Mouse (Mus musculus) hindbrain, embryonic 15.5 days (tissue): Measurements from ENCODE around the gene Icam1. TPM values are rescaled to one million over a fixed set of nuclear protein-coding genes. Genes with fewer than 3 reads are reported as not detected.
A peak's percentile ranks its signal among the peaks of the same experiment; 100 is the strongest.

Experiments used
- ATAC-seq: fragments of 200-750 bp; cut with Nextera tagmentation; 2 replicates; pipeline ENCODE4 v1.8.0; 2017; ENCODE audit warnings: low read depth, moderate number of reproducible peaks, moderate TSS enrichment; ENCODE audit not compliant: low FRiP score
- H3K27ac ChIP-seq: fragments of 300-500 bp; sonication (generic); replicated peaks from 2 replicates; pipeline ENCODE4 v1.5.1; 2015; ENCODE audit warnings: mild to moderate bottlenecking, inconsistent platforms
- H3K27me3 ChIP-seq: fragments of 300-500 bp; sonication (generic); 2 replicates; pipeline ENCODE4 v1.6.1; 2015; ENCODE audit warnings: control low read depth, inconsistent platforms
- H3K36me3 ChIP-seq: fragments of 300-500 bp; sonication (generic); 2 replicates; pipeline ENCODE4 v1.6.1; 2015; ENCODE audit warnings: control low read depth, inconsistent platforms
- H3K4me1 ChIP-seq: fragments of 300-500 bp; sonication (generic); replicated peaks from 2 replicates; pipeline ENCODE4 v1.6.1; 2015; ENCODE audit warnings: control low read depth, inconsistent platforms
- H3K4me2 ChIP-seq: fragments of 300-500 bp; sonication (generic); 2 replicates; pipeline ENCODE4 v1.6.1; 2015; ENCODE audit warnings: moderate library complexity, mild to moderate bottlenecking, inconsistent platforms
- H3K4me3 ChIP-seq: fragments of 300-500 bp; sonication (generic); 2 replicates; pipeline ENCODE4 v1.5.1; 2015; ENCODE audit warnings: mild to moderate bottlenecking, inconsistent platforms
- H3K9ac ChIP-seq: fragments of 300-500 bp; sonication (generic); 2 replicates; pipeline ENCODE4 v1.6.1; 2015; ENCODE audit warnings: inconsistent platforms
- H3K9me3 ChIP-seq: fragments of 300-500 bp; sonication (generic); 2 replicates; pipeline ENCODE4 v1.6.1; 2016; ENCODE audit warnings: control low read depth, inconsistent platforms
- WGBS: fragments of 180-500 bp; shearing (Covaris S2); methylation state at CpG from one replicate; pipeline ENCODE4 v1.1.7; 2015; 5-methylcytosine and 5-hydroxymethylcytosine counted together
- polyA plus RNA-seq: library from polyadenylated mRNA; unstranded; fragments of >200 nt; fragmentation: Nextera tagmentation; extraction: Ambion mirVana; gene quantifications from 2 replicates; pipeline ENCODE4 v1.2.1, GENCODE M21; 2015

Icam1 gene
- 3.4 and 3.9 TPM in 2 replicates for polyA plus RNA-seq

- no peak within 1 kb of the TSS; the same call in 1 of the 2 replicates for H3K9ac ChIP-seq
- ATAC-seq: no peak
- no peaks in the 10 kb centered on the region for H3K9me3 ChIP-seq
- peak within 1 kb of the TSS; percentile 50 for H3K4me2 ChIP-seq
- H3K4me1 ChIP-seq: peaks cover 12% of the 10 kb centered on the region
- no peak within 1 kb of the TSS for H3K27ac ChIP-seq
- H3K27me3 ChIP-seq: peaks cover 61% of the 10 kb centered on the region
- peak within 1 kb of the TSS; percentile 25 for H3K4me3 ChIP-seq
- no peaks in the 10 kb centered on the region for H3K36me3 ChIP-seq
- WGBS: 0% methylated on average over 30 of the region's 30 CpGs
These were observed at the start of gene Icam1 for GRCm38 (mm10) chr9:21015571-21016130. TSS of gene Icam1 (plus strand) at chr9:21015985.

DNA sequence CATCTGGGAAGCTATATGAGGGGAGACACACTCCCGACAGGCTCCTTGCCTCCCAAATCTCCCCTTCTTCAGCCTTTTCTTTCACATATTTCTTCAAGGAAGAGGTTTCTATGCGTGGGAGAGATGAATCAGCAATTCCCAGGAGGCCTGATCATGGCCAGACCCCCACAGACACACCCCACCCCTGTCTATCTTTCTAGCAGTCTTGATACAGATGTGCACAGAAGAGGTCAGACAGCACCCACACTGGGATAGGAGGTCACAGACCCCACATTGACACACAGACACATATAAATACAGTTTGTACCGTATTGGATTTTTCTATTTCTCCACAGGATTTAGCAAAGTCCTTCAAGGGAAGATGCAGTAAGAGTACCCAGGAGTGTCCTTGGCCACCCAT lies 49.8 kb upstream of the Icam1 start:
- Histone ChIP-seq H3K4me1 (no peaks in the 10 kb centered on the region), H3K9ac (no peak overlapping the region), H3K27ac (no peak overlapping the region), H3K4me3 (no peak overlapping the region), H3K4me2 (no peak overlapping the region), H3K36me3 (0 out of 2 replicates have a peak, but pooled peaks cover 9% of the 10 kb centered on the region), H3K9me3 (no peaks in the 10 kb centered on the region), H3K27me3 (no peaks in the 10 kb centered on the region)
- WGBS: 85% methylated on average over 3 of the region's 3 CpGs
- no peak for ATAC-seq

- ATAC-seq: no peak
- Histone ChIP-seq H3K9ac (no peak overlapping the region), H3K4me3 (no peak overlapping the region), H3K36me3 (0 out of 2 replicates have a peak, but pooled peaks cover 9% of the 10 kb centered on the region), H3K4me1 (no peaks in the 10 kb centered on the region), H3K27ac (no peak overlapping the region), H3K9me3 (no peaks in the 10 kb centered on the region), H3K27me3 (no peaks in the 10 kb centered on the region), H3K4me2 (no peak overlapping the region)
- WGBS: 84% methylated on average over 5 of the region's 5 CpGs
These were observed 49.0 kb upstream of the Icam1 start for GRCm38 (mm10) chr9:20966747-20967146.

- Histone ChIP-seq H3K36me3 (0 out of 2 replicates have a peak, but pooled peaks cover 9% of the 10 kb centered on the region), H3K9ac (no peak overlapping the region), H3K4me3 (no peak overlapping the region), H3K9me3 (no peaks in the 10 kb centered on the region), H3K4me1 (peaks cover 34% of the 10 kb centered on the region), H3K27me3 (no peaks in the 10 kb centered on the region), H3K27ac (peak overlapping the region; percentile 23; the same call in 1 of the 2 replicates), H3K4me2 (no peak overlapping the region)
- ATAC-seq: no peak
- 75% methylated on average over 7 of the region's 7 CpGs for WGBS
These were observed 44.0 kb upstream of the Icam1 start for GRCm38 (mm10) chr9:20971751-20972140.

GRCm38 (mm10) chr9:20972141-20972992 lies 43.4 kb upstream of the Icam1 start:
- Histone ChIP-seq H3K36me3 (0 out of 2 replicates have a peak, but pooled peaks cover 7% of the 10 kb centered on the region), H3K27ac (peak overlapping the region; percentile 23; the same call in 1 of the 2 replicates), H3K27me3 (no peaks in the 10 kb centered on the region), H3K4me2 (peak overlapping the region; percentile 39), H3K4me1 (peaks cover 34% of the 10 kb centered on the region), H3K4me3 (no peak overlapping the region), H3K9me3 (no peaks in the 10 kb centered on the region), H3K9ac (no peak overlapping the region; the same call in 1 of the 2 replicates)
- peak; percentile 29; the same call in 1 of the 2 replicates for ATAC-seq
- WGBS: 39% methylated on average over 28 of the region's 28 CpGs

DNA sequence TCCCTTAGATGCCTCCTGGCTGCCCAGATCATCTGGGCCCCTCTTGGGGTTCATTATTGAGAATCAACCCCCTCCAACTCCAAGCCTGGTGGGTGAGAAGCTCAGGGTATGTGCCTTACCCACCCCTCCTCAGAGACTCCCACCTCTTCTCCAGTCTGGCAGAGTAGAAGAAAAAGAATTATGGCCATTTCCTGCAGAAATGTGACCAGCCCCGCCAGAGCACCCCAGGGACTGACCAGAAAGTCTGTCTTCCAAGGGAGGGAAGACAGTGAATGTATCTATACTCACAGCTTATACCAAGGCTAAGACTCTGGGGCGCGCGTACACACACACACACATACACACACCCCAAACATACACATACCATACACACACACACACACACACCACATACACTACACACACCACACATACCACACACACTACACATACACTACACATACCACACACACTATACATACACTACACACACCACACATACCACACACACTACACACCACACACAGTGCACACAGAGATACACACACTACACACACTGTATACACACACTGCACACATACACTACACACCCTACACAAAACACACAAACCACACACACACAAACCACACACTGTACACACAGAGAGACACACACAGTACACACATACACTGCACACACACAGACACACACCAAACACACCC lies 42.6 kb upstream of the Icam1 start:
- Histone ChIP-seq H3K4me2 (peak overlapping the region; percentile 39), H3K36me3 (0 out of 2 replicates have a peak, but pooled peaks cover 4% of the 10 kb centered on the region), H3K4me3 (no peak overlapping the region), H3K9ac (no peak overlapping the region), H3K9me3 (no peaks in the 10 kb centered on the region), H3K27ac (no peak overlapping the region; the same call in 1 of the 2 replicates), H3K27me3 (no peaks in the 10 kb centered on the region), H3K4me1 (peaks cover 34% of the 10 kb centered on the region)
- 85% methylated on average over 4 of the region's 4 CpGs for WGBS
- no peak for ATAC-seq

- Histone ChIP-seq H3K4me1 (peaks cover 34% of the 10 kb centered on the region), H3K27me3 (no peaks in the 10 kb centered on the region), H3K9me3 (no peaks in the 10 kb centered on the region), H3K36me3 (no peaks in the 10 kb centered on the region), H3K4me3 (no peak overlapping the region), H3K9ac (no peak overlapping the region), H3K4me2 (peak overlapping the region; percentile 18), H3K27ac (no peak overlapping the region)
- 58% methylated on average over 6 of the region's 6 CpGs for WGBS
- no peak for ATAC-seq
These were observed 42.1 kb upstream of the Icam1 start for GRCm38 (mm10) chr9:20973682-20974075.

- Histone ChIP-seq H3K36me3 (no peaks in the 10 kb centered on the region), H3K9ac (peak overlapping the region; percentile 68), H3K27me3 (no peaks in the 10 kb centered on the region), H3K4me3 (peak overlapping the region; percentile 75), H3K4me2 (peak overlapping the region; percentile 98), H3K27ac (no peak overlapping the region; the same call in 1 of the 2 replicates), H3K9me3 (no peaks in the 10 kb centered on the region), H3K4me1 (peaks cover 34% of the 10 kb centered on the region)
- WGBS: under 1% methylated on average over 45 of the region's 45 CpGs
- peak; percentile 17; the same call in 1 of the 2 replicates for ATAC-seq
These were observed 40.2 kb upstream of the Icam1 start for GRCm38 (mm10) chr9:20975431-20976215.

GRCm38 (mm10) chr9:20976216-20976960 lies 39.4 kb upstream of the Icam1 start, which contains the start of gene S1pr2:
TSS of gene S1pr2 (minus strand) at chr9:20976781.
- Histone ChIP-seq H3K27ac (peak within 1 kb of the TSS; percentile 69), H3K9me3 (no peaks in the 10 kb centered on the region), H3K9ac (peak within 1 kb of the TSS; percentile 68), H3K4me1 (peaks cover 34% of the 10 kb centered on the region), H3K4me3 (peak within 1 kb of the TSS; percentile 75), H3K4me2 (peak within 1 kb of the TSS; percentile 98), H3K36me3 (no peaks in the 10 kb centered on the region), H3K27me3 (no peaks in the 10 kb centered on the region)
- ATAC-seq: peak; percentile 46
- WGBS: under 1% methylated on average over 46 of the region's 47 CpGs

DNA sequence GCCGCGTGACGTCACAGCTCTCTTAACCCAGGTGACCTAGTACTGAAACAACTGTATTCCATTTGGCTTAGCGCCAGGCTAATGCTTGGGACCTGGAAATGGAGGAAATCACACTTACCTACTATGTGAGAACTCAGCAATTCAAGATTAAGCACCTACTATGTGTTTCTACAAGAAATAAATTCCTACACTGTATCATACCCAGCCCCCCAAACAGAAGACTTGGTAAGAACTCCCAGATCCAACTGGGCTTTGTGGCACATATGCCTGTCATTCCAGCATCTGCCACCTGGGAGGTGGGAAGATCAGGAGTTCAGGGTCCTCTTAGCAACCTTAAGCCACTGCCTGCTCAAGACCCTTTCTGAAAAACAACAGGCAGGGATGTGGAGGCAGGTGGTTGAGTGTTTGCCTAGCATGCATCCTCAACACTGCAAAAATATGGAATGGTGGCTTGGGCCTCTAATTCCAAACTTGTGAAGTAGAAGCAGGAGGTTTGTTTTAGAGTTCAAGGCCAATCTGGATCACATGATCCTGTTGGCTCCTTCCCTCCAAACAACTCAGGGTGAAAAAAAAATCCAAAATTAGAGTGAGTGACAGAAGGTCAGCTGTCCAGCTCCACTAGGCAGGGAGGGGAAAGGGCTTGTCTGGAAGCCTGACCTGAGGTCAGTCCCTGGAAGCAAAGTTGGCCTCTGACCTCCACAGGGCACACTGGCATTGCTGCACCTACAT lies 38.7 kb upstream of the Icam1 start:
- Histone ChIP-seq H3K4me2 (peak overlapping the region; percentile 98), H3K27ac (no peak overlapping the region; the same call in 1 of the 2 replicates), H3K4me3 (peak overlapping the region; percentile 75), H3K27me3 (no peaks in the 10 kb centered on the region), H3K9ac (peak overlapping the region; percentile 68; the same call in 1 of the 2 replicates), H3K36me3 (no peaks in the 10 kb centered on the region), H3K4me1 (peaks cover 31% of the 10 kb centered on the region), H3K9me3 (no peaks in the 10 kb centered on the region)
- 4% methylated on average over 4 of the region's 4 CpGs for WGBS
- ATAC-seq: peak; percentile 7; the same call in 1 of the 2 replicates
